Mouse (Mus musculus): ENCODE results near the gene Smoc1. TPM values are rescaled to one million over a fixed set of nuclear protein-coding genes. Genes with fewer than 3 reads are reported as not detected.

Gene Smoc1
- polyA plus RNA-seq, 1 experiment from 2014 or later = 15.5 TPM

- 77% methylated on average over 3 of the region's 3 CpGs for WGBS
- H3K9ac ChIP-seq (replicated peaks; ENCODE audit: low read length) = no peak overlapping the region
- H3K4me2 ChIP-seq (ENCODE audit: low read depth, low read length) = no peak overlapping the region
- H3K9me3 ChIP-seq (replicated peaks; ENCODE audit: control insufficient read depth, low read length) = 0 out of 2 replicates have a peak, but pooled peaks cover 3% of the 10 kb centered on the region
- DNase-seq (ENCODE audit: low spot score) (no peak), ATAC-seq (replicated peaks; ENCODE audit: insufficient number of reproducible peaks, low FRiP score, low TSS enrichment, low read depth) (no peak)
- H3K36me3 ChIP-seq (replicated peaks; ENCODE audit: control insufficient read depth, insufficient read depth, low read depth, low read length) = no peaks in the 10 kb centered on the region
- no peak overlapping the region for H3K27ac ChIP-seq (replicated peaks; ENCODE audit: low read depth, low read length)
- H3K27me3 ChIP-seq (ENCODE audit: control insufficient read depth, insufficient read depth, low read length) = no peaks in the 10 kb centered on the region
- no peaks in the 10 kb centered on the region for H3K4me1 ChIP-seq (ENCODE audit: control insufficient read depth, insufficient read depth, low read length)
- H3K4me3 ChIP-seq (ENCODE audit: low read depth, low read length) = no peak overlapping the region
Measured at GRCm38 (mm10) chr12:81074941-81075340, 48.3 kb downstream of the Smoc1 start.

GRCm38 (mm10) chr12:81077953-81078646 is 51.5 kb downstream of the Smoc1 start:
- Histone ChIP-seq H3K4me3 (ENCODE audit: low read depth, low read length) (no peak overlapping the region), H3K4me2 (ENCODE audit: low read depth, low read length) (no peak overlapping the region), H3K27ac (replicated peaks; ENCODE audit: low read depth, low read length) (no peak overlapping the region), H3K9me3 (replicated peaks; ENCODE audit: control insufficient read depth, low read length) (0 out of 2 replicates have a peak, but pooled peaks cover 3% of the 10 kb centered on the region), H3K36me3 (replicated peaks; ENCODE audit: control insufficient read depth, insufficient read depth, low read depth, low read length) (no peaks in the 10 kb centered on the region), H3K4me1 (ENCODE audit: control insufficient read depth, insufficient read depth, low read length) (no peaks in the 10 kb centered on the region), H3K9ac (replicated peaks; ENCODE audit: low read length) (no peak overlapping the region), H3K27me3 (ENCODE audit: control insufficient read depth, insufficient read depth, low read length) (no peaks in the 10 kb centered on the region)
- WGBS = 95% methylated on average over 2 of the region's 2 CpGs
- DNase-seq (ENCODE audit: low spot score) (no peak), ATAC-seq (replicated peaks; ENCODE audit: insufficient number of reproducible peaks, low FRiP score, low TSS enrichment, low read depth) (no peak)

- Histone ChIP-seq H3K27me3 (ENCODE audit: control insufficient read depth, insufficient read depth, low read length) (no peaks in the 10 kb centered on the region), H3K27ac (replicated peaks; ENCODE audit: low read depth, low read length) (no peak overlapping the region), H3K36me3 (replicated peaks; ENCODE audit: control insufficient read depth, insufficient read depth, low read depth, low read length) (no peaks in the 10 kb centered on the region), H3K4me3 (ENCODE audit: low read depth, low read length) (no peak overlapping the region), H3K4me2 (ENCODE audit: low read depth, low read length) (no peak overlapping the region), H3K9me3 (replicated peaks; ENCODE audit: control insufficient read depth, low read length) (0 out of 2 replicates have a peak, but pooled peaks cover 3% of the 10 kb centered on the region), H3K4me1 (ENCODE audit: control insufficient read depth, insufficient read depth, low read length) (no peaks in the 10 kb centered on the region), H3K9ac (replicated peaks; ENCODE audit: low read length) (no peak overlapping the region)
- 65% methylated on average over 5 of the region's 5 CpGs for WGBS
- no peak for ATAC-seq (replicated peaks; ENCODE audit: insufficient number of reproducible peaks, low FRiP score, low TSS enrichment, low read depth)
- DNase-seq (ENCODE audit: low spot score) = no peak
Measured at GRCm38 (mm10) chr12:81080345-81080744, 53.7 kb downstream of the Smoc1 start.

GRCm38 (mm10) chr12:81081031-81081430 is 54.4 kb downstream of the Smoc1 start:
- Histone ChIP-seq H3K27ac (replicated peaks; ENCODE audit: low read depth, low read length) (no peak overlapping the region), H3K27me3 (ENCODE audit: control insufficient read depth, insufficient read depth, low read length) (no peaks in the 10 kb centered on the region), H3K4me1 (ENCODE audit: control insufficient read depth, insufficient read depth, low read length) (no peaks in the 10 kb centered on the region), H3K9me3 (replicated peaks; ENCODE audit: control insufficient read depth, low read length) (0 out of 2 replicates have a peak, but pooled peaks cover 3% of the 10 kb centered on the region), H3K36me3 (replicated peaks; ENCODE audit: control insufficient read depth, insufficient read depth, low read depth, low read length) (no peaks in the 10 kb centered on the region), H3K4me2 (ENCODE audit: low read depth, low read length) (no peak overlapping the region), H3K4me3 (ENCODE audit: low read depth, low read length) (no peak overlapping the region), H3K9ac (replicated peaks; ENCODE audit: low read length) (no peak overlapping the region)
- WGBS = 85% methylated on average over 3 of the region's 3 CpGs
- no peak for DNase-seq (ENCODE audit: low spot score)
- no peak for ATAC-seq (replicated peaks; ENCODE audit: insufficient number of reproducible peaks, low FRiP score, low TSS enrichment, low read depth)

GRCm38 (mm10) chr12:81083146-81083545 is 56.5 kb downstream of the Smoc1 start:
- ATAC-seq (replicated peaks; ENCODE audit: insufficient number of reproducible peaks, low FRiP score, low TSS enrichment, low read depth) = no peak
- H3K27ac ChIP-seq (replicated peaks; ENCODE audit: low read depth, low read length) = no peak overlapping the region
- 85% methylated on average over 5 of the region's 5 CpGs for WGBS

GRCm38 (mm10) chr12:81085244-81085643 is 58.6 kb downstream of the Smoc1 start:
- WGBS = 68% methylated on average over 1 of the region's 1 CpGs
- H3K4me3 ChIP-seq (ENCODE audit: low read depth, low read length) = no peak overlapping the region
- no peak for DNase-seq (ENCODE audit: low spot score)
- H3K9ac ChIP-seq (replicated peaks; ENCODE audit: low read length) = no peak overlapping the region
- no peak overlapping the region for H3K27ac ChIP-seq (replicated peaks; ENCODE audit: low read depth, low read length)
- no peak overlapping the region for H3K4me2 ChIP-seq (ENCODE audit: low read depth, low read length)
- no peak for ATAC-seq (replicated peaks; ENCODE audit: insufficient number of reproducible peaks, low FRiP score, low TSS enrichment, low read depth)
- H3K4me1 ChIP-seq (ENCODE audit: control insufficient read depth, insufficient read depth, low read length) = no peaks in the 10 kb centered on the region
- no peaks in the 10 kb centered on the region for H3K36me3 ChIP-seq (replicated peaks; ENCODE audit: control insufficient read depth, insufficient read depth, low read depth, low read length)
- no peaks in the 10 kb centered on the region for H3K9me3 ChIP-seq (replicated peaks; ENCODE audit: control insufficient read depth, low read length)
- H3K27me3 ChIP-seq (ENCODE audit: control insufficient read depth, insufficient read depth, low read length) = no peaks in the 10 kb centered on the region

More at GRCm38 (mm10) chr12:81083146-81083545, 56.5 kb downstream of the Smoc1 start:
- H3K4me2 ChIP-seq (ENCODE audit: low read depth, low read length) = no peak overlapping the region
- H3K4me3 ChIP-seq (ENCODE audit: low read depth, low read length) = no peak overlapping the region
- H3K27me3 ChIP-seq (ENCODE audit: control insufficient read depth, insufficient read depth, low read length) = no peaks in the 10 kb centered on the region
- no peak for DNase-seq (ENCODE audit: low spot score)
- 0 out of 2 replicates have a peak, but pooled peaks cover 3% of the 10 kb centered on the region for H3K9me3 ChIP-seq (replicated peaks; ENCODE audit: control insufficient read depth, low read length)
- no peak overlapping the region for H3K9ac ChIP-seq (replicated peaks; ENCODE audit: low read length)
- H3K4me1 ChIP-seq (ENCODE audit: control insufficient read depth, insufficient read depth, low read length) = no peaks in the 10 kb centered on the region
- no peaks in the 10 kb centered on the region for H3K36me3 ChIP-seq (replicated peaks; ENCODE audit: control insufficient read depth, insufficient read depth, low read depth, low read length)

GRCm38 (mm10) chr12:81088131-81088530 is 61.5 kb downstream of the Smoc1 start:
- H3K4me2 ChIP-seq (ENCODE audit: low read depth, low read length) = no peak overlapping the region
- H3K4me3 ChIP-seq (ENCODE audit: low read depth, low read length) = no peak overlapping the region
- no peaks in the 10 kb centered on the region for H3K4me1 ChIP-seq (ENCODE audit: control insufficient read depth, insufficient read depth, low read length)
- H3K9ac ChIP-seq (replicated peaks; ENCODE audit: low read length) = no peak overlapping the region
- DNase-seq (ENCODE audit: low spot score) = no peak
- no peak overlapping the region for H3K27ac ChIP-seq (replicated peaks; ENCODE audit: low read depth, low read length)
- H3K27me3 ChIP-seq (ENCODE audit: control insufficient read depth, insufficient read depth, low read length) = no peaks in the 10 kb centered on the region
- WGBS = 79% methylated on average over 5 of the region's 5 CpGs
- ATAC-seq (replicated peaks; ENCODE audit: insufficient number of reproducible peaks, low FRiP score, low TSS enrichment, low read depth) = no peak
- H3K36me3 ChIP-seq (replicated peaks; ENCODE audit: control insufficient read depth, insufficient read depth, low read depth, low read length) = no peaks in the 10 kb centered on the region
- no peaks in the 10 kb centered on the region for H3K9me3 ChIP-seq (replicated peaks; ENCODE audit: control insufficient read depth, low read length)

- Histone ChIP-seq H3K27me3 (ENCODE audit: control insufficient read depth, insufficient read depth, low read length) (no peaks in the 10 kb centered on the region), H3K36me3 (replicated peaks; ENCODE audit: control insufficient read depth, insufficient read depth, low read depth, low read length) (no peaks in the 10 kb centered on the region), H3K9me3 (replicated peaks; ENCODE audit: control insufficient read depth, low read length) (no peaks in the 10 kb centered on the region), H3K4me1 (ENCODE audit: control insufficient read depth, insufficient read depth, low read length) (peaks cover 7% of the 10 kb centered on the region; the same call in 1 of the 2 replicates), H3K27ac (replicated peaks; ENCODE audit: low read depth, low read length) (no peak overlapping the region), H3K4me3 (ENCODE audit: low read depth, low read length) (no peak overlapping the region), H3K9ac (replicated peaks; ENCODE audit: low read length) (no peak overlapping the region), H3K4me2 (ENCODE audit: low read depth, low read length) (no peak overlapping the region)
- DNase-seq (ENCODE audit: low spot score) (no peak), ATAC-seq (replicated peaks; ENCODE audit: insufficient number of reproducible peaks, low FRiP score, low TSS enrichment, low read depth) (no peak)
- 82% methylated on average over 5 of the region's 5 CpGs for WGBS
Measured at GRCm38 (mm10) chr12:81091641-81092040, 65.0 kb downstream of the Smoc1 start.
